Mouse (Mus musculus) lung, embryonic 14.5 days (tissue): ENCODE results near the gene Dync1li2. TPM values are rescaled to one million over a fixed set of nuclear protein-coding genes. Genes with fewer than 3 reads are reported as not detected.

Source experiments
- ATAC-seq: fragments of 200-750 bp; cut with Nextera tagmentation; 2 replicates; pipeline ENCODE4 v1.8.0; 2017; ENCODE audit warnings: mild to moderate bottlenecking, moderate TSS enrichment, moderate library complexity; ENCODE audit not compliant: insufficient read depth
- DNase-seq: peaks from one replicate; pipeline ENCODE4 v3.0.0-alpha.2; 2015
- H3K27ac ChIP-seq: fragments of 300-500 bp; sonication (generic); 2 replicates; pipeline ENCODE4 v1.5.1; 2014; ENCODE audit warnings: low read depth, mild to moderate bottlenecking, moderate library complexity
- H3K27me3 ChIP-seq: fragments of 300-500 bp; sonication (generic); 2 replicates; pipeline ENCODE4 v1.6.1; 2014; ENCODE audit warnings: low read length, control low read depth; ENCODE audit not compliant: insufficient read depth
- H3K36me3 ChIP-seq: fragments of 300-500 bp; sonication (generic); 2 replicates; pipeline ENCODE4 v1.6.1; 2014; ENCODE audit warnings: control low read depth; ENCODE audit not compliant: insufficient read depth
- H3K4me1 ChIP-seq: fragments of 300-500 bp; sonication (generic); 2 replicates; pipeline ENCODE4 v1.6.1; 2014; ENCODE audit warnings: antibody characterized with exemption, control low read depth; ENCODE audit not compliant: insufficient read depth
- H3K4me2 ChIP-seq: fragments of 300-500 bp; sonication (generic); 2 replicates; pipeline ENCODE4 v1.6.1; 2014; ENCODE audit warnings: mild to moderate bottlenecking
- H3K4me3 ChIP-seq: fragments of 300-500 bp; sonication (generic); 2 replicates; pipeline ENCODE4 v1.5.1; 2014; ENCODE audit warnings: low read depth, low read length
- H3K9ac ChIP-seq: fragments of 300-500 bp; sonication (generic); 2 replicates; pipeline ENCODE4 v1.6.1; 2014
- H3K9me3 ChIP-seq: fragments of 300-500 bp; sonication (generic); 2 replicates; pipeline ENCODE4 v1.6.1; 2016; ENCODE audit warnings: low read depth, low read length, control low read depth
- CTCF ChIP-seq: IDR thresholded peaks from 2 replicates; pipeline ENCODE4 v1.5.1; 2016; ENCODE audit warnings: antibody characterized with exemption, low read depth
- WGBS: fragments of 180-500 bp; shearing (Covaris S2); extraction: QIAGEN DNeasy Blood & Tissue Kit; methylation state at CpG from one replicate; pipeline ENCODE4 v1.1.7; 2014; 5-methylcytosine and 5-hydroxymethylcytosine counted together
- polyA plus RNA-seq: library from polyadenylated mRNA; unstranded; fragments of >200 nt; fragmentation: Nextera tagmentation; extraction: Ambion mirVana; gene quantifications from 2 replicates; pipeline ENCODE4 v1.2.1, GENCODE M21; 2014

Dync1li2 gene
- polyA plus RNA-seq, 1 experiment from 2014 or later = 62.4 TPM

DNA sequence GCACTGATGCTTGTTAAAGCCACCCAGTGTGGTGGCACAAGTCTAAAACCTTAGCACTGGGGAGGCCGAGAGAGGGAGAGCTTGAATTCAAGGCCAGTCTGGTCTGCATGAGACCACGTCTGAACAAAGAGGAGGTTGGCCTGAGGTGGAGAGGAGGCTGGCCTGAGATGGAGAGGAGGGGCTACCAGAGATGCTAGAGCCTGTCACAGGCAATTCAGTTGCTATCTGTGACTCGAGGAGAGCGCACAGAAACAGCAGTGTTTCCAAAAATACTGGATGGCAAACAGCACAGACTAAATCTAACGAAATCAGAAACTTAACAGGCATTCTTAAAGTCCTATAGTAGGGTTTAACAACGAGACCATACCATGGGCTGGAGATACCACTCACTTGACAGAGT lies 2.4 kb upstream of the Dync1li2 start:
- H3K9ac ChIP-seq = no peak overlapping the region
- peaks cover 4% of the 10 kb centered on the region; the same call in 1 of the 2 replicates for H3K4me1 ChIP-seq
- H3K4me2 ChIP-seq = no peak overlapping the region
- no peak overlapping the region for H3K27ac ChIP-seq
- ATAC-seq = no peak
- DNase-seq = no peak
- H3K4me3 ChIP-seq = no peak overlapping the region
- no peaks in the 10 kb centered on the region for H3K9me3 ChIP-seq
- 60% methylated on average over 6 of the region's 6 CpGs for WGBS
- TF ChIP-seq CTCF = no peak
- peaks cover 8% of the 10 kb centered on the region; the same call in 1 of the 2 replicates for H3K36me3 ChIP-seq
- H3K27me3 ChIP-seq = no peaks in the 10 kb centered on the region

DNA sequence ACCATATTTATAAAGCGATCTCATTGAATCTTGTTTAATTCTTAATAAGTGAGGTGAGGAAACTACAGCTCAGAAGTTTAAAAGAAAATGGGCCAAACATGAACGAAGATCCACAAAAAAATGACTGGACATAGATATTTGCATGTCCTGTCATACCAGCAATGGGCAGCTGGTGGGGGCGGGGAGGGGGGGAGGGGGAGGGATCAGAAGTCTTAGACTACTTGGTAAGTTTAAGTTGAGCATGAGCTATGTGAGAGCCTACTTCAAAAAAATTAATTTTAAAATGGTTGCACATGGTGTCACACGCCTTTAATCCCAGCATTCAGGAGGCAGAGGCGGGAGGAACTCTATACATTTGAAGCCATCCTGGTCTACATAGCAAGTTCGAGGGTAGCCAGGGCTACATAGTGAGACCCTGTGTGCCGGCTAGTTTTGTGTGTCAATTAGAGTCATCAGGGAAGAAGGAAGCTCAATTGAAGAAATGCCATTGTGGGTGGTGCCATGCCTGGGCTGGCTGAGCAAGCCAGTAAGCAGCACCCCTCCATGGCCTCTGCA lies 355 bp upstream of the Dync1li2 start:
- TF ChIP-seq CTCF = no peak
- Histone ChIP-seq H3K36me3 (peaks cover 28% of the 10 kb centered on the region), H3K4me2 (peak overlapping the region; percentile 82), H3K27me3 (no peaks in the 10 kb centered on the region), H3K9ac (no peak overlapping the region), H3K27ac (no peak overlapping the region; the same call in 1 of the 2 replicates), H3K4me3 (peak overlapping the region; percentile 88), H3K9me3 (no peaks in the 10 kb centered on the region), H3K4me1 (peaks cover 4% of the 10 kb centered on the region; the same call in 1 of the 2 replicates)
- DNase-seq (no peak), ATAC-seq (peak; percentile 14; the same call in 1 of the 2 replicates)
- 66% methylated on average over 7 of the region's 7 CpGs for WGBS

DNA sequence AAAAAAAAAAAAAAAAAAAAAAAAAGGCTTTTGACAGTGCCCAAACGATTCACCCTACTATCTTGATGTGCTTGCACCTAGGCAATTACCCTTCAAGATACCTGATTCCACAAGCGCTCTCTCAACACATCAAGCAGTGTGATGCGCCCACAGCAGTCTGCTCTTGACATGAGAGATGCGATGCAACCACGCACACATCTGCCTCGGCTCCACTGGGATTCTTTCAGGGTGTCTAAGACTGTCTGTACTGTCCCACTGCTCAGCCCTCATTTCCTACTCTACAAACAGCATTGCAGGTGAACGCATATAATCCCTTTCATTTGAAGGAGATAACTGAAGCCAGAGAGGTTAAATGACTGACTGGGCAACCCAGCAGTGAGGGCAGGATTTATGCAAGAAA lies 1.2 kb downstream of the Dync1li2 start:
- H3K4me3 ChIP-seq = peak overlapping the region; percentile 88
- ATAC-seq (no peak), DNase-seq (no peak)
- H3K9me3 ChIP-seq = no peaks in the 10 kb centered on the region
- 57% methylated on average over 7 of the region's 7 CpGs for WGBS
- peak overlapping the region; percentile 82 for H3K4me2 ChIP-seq
- no peak for TF ChIP-seq CTCF
- no peak overlapping the region for H3K27ac ChIP-seq
- H3K4me1 ChIP-seq = peaks cover 5% of the 10 kb centered on the region
- peak overlapping the region; percentile 92 for H3K9ac ChIP-seq
- no peaks in the 10 kb centered on the region for H3K27me3 ChIP-seq
- H3K36me3 ChIP-seq = peaks cover 42% of the 10 kb centered on the region

DNA sequence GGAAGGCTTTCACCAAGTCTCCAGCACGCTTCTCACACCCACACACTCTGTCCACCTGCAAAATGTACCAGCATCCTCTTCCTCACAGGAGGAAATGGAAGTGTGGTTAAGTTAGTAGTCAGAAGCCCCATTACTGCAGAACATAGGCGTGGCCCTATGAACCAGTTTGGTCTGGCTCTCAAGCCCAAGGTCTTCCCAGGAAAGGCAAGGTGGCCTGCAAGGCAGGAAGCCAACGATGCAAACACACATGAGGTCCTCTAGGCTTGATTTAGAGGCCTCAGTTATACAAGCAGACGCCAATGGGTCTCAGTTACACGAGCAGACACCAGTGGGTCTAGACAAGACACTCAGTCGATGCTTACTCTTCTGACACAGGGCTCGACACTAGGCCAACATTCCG lies 3.4 kb downstream of the Dync1li2 start:
- H3K4me1 ChIP-seq = peaks cover 8% of the 10 kb centered on the region
- H3K27ac ChIP-seq = no peak overlapping the region
- WGBS = 92% methylated on average over 8 of the region's 8 CpGs
- no peak for TF ChIP-seq CTCF
- H3K27me3 ChIP-seq = no peaks in the 10 kb centered on the region
- no peak overlapping the region for H3K4me3 ChIP-seq
- ATAC-seq = no peak
- DNase-seq = no peak
- H3K9ac ChIP-seq = no peak overlapping the region
- H3K36me3 ChIP-seq = peaks cover 61% of the 10 kb centered on the region
- no peaks in the 10 kb centered on the region for H3K9me3 ChIP-seq
- no peak overlapping the region for H3K4me2 ChIP-seq

DNA sequence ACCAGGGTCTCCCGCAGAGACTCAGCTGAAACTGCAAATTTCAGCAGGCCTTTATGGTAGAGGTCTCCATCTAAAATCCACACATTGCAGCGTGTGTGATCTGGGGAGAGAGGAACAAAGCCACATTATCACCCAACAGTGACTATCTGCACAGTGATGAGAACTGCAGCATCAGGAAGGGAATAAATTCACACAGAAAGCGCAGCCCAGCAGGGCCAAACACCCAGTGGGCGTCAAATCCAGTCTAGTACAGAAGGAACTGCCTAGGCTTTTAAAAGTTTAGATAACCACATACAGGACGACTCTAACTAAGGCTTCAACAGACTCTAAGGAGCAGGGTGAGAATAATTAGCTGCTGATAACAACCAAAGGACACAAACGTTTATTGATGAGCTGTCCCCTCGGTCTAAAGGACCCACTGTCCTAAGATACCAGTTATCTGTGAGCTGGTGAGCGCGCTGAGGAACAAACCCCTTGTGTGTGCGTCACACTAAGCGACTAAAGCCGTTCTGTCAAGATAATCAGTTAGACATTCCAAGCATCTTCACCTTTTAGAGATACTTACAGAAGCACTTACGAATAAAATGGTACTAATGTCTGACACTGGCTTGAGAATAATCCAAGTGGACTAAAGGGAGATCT lies 5.2 kb downstream of the Dync1li2 start:
- TF ChIP-seq CTCF = no peak

DNA sequence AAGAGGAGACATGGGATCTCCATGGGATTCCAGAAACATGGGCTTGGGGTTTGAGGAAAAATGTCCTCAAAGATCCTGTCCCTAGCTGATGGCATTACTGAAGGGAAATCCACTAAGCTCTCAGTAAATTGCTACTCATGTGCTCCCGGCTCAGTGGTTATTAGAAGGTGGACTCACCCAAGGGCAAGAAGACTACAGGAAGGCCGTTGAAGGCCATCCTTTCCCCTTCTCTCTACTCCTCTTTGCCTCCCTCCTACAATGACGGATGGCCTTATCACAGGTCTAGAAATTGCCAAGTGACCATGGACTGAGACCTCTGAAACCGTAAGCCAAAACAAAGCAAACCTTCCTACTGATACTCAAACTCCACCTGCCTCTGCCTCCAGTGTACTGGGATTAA lies 6.3 kb downstream of the Dync1li2 start:
- Histone ChIP-seq H3K27ac (peak overlapping the region; percentile 82), H3K9ac (no peak overlapping the region), H3K4me2 (no peak overlapping the region), H3K4me3 (no peak overlapping the region), H3K36me3 (peaks cover 89% of the 10 kb centered on the region), H3K27me3 (no peaks in the 10 kb centered on the region), H3K4me1 (peaks cover 8% of the 10 kb centered on the region), H3K9me3 (no peaks in the 10 kb centered on the region)
- no peak for DNase-seq
- 85% methylated on average over 4 of the region's 4 CpGs for WGBS
- TF ChIP-seq CTCF = no peak
- no peak for ATAC-seq

More for the DNA sequence above, 5.2 kb downstream of the Dync1li2 start:
- Histone ChIP-seq H3K27ac (no peak overlapping the region), H3K4me2 (no peak overlapping the region), H3K27me3 (no peaks in the 10 kb centered on the region), H3K9ac (no peak overlapping the region), H3K4me3 (no peak overlapping the region), H3K4me1 (peaks cover 8% of the 10 kb centered on the region), H3K36me3 (peaks cover 80% of the 10 kb centered on the region), H3K9me3 (no peaks in the 10 kb centered on the region)
- ATAC-seq (no peak), DNase-seq (no peak)
- 84% methylated on average over 13 of the region's 13 CpGs for WGBS

- Histone ChIP-seq H3K27me3 (no peaks in the 10 kb centered on the region), H3K4me1 (peaks cover 4% of the 10 kb centered on the region), H3K27ac (peak overlapping the region; percentile 82), H3K9me3 (no peaks in the 10 kb centered on the region), H3K4me2 (no peak overlapping the region), H3K9ac (no peak overlapping the region), H3K36me3 (peaks cover 94% of the 10 kb centered on the region), H3K4me3 (no peak overlapping the region)
- TF ChIP-seq CTCF = no peak
- 32% methylated on average over 12 of the region's 12 CpGs for WGBS
- peak; percentile 97 for DNase-seq
- ATAC-seq = peak; percentile 96
Measured at GRCm38 (mm10) chr8:104436038-104436437, 6.8 kb downstream of the Dync1li2 start.
